Mouse (Mus musculus) hindbrain, embryonic 11.5 days (tissue): ENCODE data around the gene Nyap1. TPM values are rescaled to one million over a fixed set of nuclear protein-coding genes. Genes with fewer than 3 reads are reported as not detected.
"Not testable (repeated sequence)": the region's sequence is repeated elsewhere in the genome, so short reads cannot be mapped to it uniquely, and the experiment has no call there.

Experiments used
- ATAC-seq: fragments of 200-750 bp; cut with Nextera tagmentation; 2 replicates; pipeline ENCODE4 v1.8.0; 2017; ENCODE audit warnings: mild to moderate bottlenecking, moderate TSS enrichment, moderate library complexity; ENCODE audit not compliant: low FRiP score
- DNase-seq: peaks from one replicate; pipeline ENCODE4 v3.0.0-alpha.2; 2015; ENCODE audit warnings: low spot score
- H3K27ac ChIP-seq: fragments of 300-500 bp; sonication (generic); 2 replicates; pipeline ENCODE4 v1.5.1; 2014; ENCODE audit warnings: mild to moderate bottlenecking, low read depth, low read length
- H3K27me3 ChIP-seq: fragments of 300-500 bp; sonication (generic); 2 replicates; pipeline ENCODE4 v1.6.1; 2014; ENCODE audit warnings: mild to moderate bottlenecking, low read length, moderate library complexity, mixed read lengths; ENCODE audit not compliant: control insufficient read depth, insufficient read depth
- H3K36me3 ChIP-seq: fragments of 300-500 bp; sonication (generic); 2 replicates; pipeline ENCODE4 v1.6.1; 2014; ENCODE audit warnings: mild to moderate bottlenecking, low read length, moderate library complexity, mixed read lengths; ENCODE audit not compliant: control insufficient read depth, insufficient read depth
- H3K4me1 ChIP-seq: fragments of 300-500 bp; sonication (generic); replicated peaks from 2 replicates; pipeline ENCODE4 v1.6.1; 2014; ENCODE audit warnings: low read length, mixed read lengths; ENCODE audit not compliant: control insufficient read depth, insufficient read depth
- H3K4me2 ChIP-seq: fragments of 300-500 bp; sonication (generic); replicated peaks from 2 replicates; pipeline ENCODE4 v1.6.1; 2014; ENCODE audit warnings: mild to moderate bottlenecking, low read depth, low read length
- H3K4me3 ChIP-seq: fragments of 300-500 bp; sonication (generic); 2 replicates; pipeline ENCODE4 v1.5.1; 2014; ENCODE audit warnings: low read depth, low read length
- H3K9ac ChIP-seq: fragments of 300-500 bp; sonication (generic); 2 replicates; pipeline ENCODE4 v1.6.1; 2014; ENCODE audit warnings: low read depth, low read length
- H3K9me3 ChIP-seq: fragments of 300-500 bp; sonication (generic); 2 replicates; pipeline ENCODE4 v1.6.1; 2016; ENCODE audit warnings: low read length; ENCODE audit not compliant: control insufficient read depth
- WGBS: fragments of 180-500 bp; shearing (Covaris S2); extraction: QIAGEN DNeasy Blood & Tissue Kit; methylation state at CpG from one replicate; pipeline ENCODE4 v1.1.7; 2014; 5-methylcytosine and 5-hydroxymethylcytosine counted together
- polyA plus RNA-seq: library from polyadenylated mRNA; unstranded; fragments of >200 nt; fragmentation: Nextera tagmentation; extraction: Ambion mirVana; gene quantifications from 2 replicates; pipeline ENCODE4 v1.2.1, GENCODE M21; 2014

Gene Nyap1
- polyA plus RNA-seq, 1 experiment from 2014 or later: 2.9 TPM

GRCm38 (mm10) chr5:137723840-137724239 lies 17.6 kb downstream of the Nyap1 start:
- no peak for DNase-seq
- Histone ChIP-seq H3K27me3 (no peaks in the 10 kb centered on the region), H3K36me3 (no peaks in the 10 kb centered on the region), H3K4me3 (no peak overlapping the region), H3K27ac (no peak overlapping the region), H3K9ac (no peak overlapping the region), H3K9me3 (no peaks in the 10 kb centered on the region), H3K4me1 (no peaks in the 10 kb centered on the region), H3K4me2 (no peak overlapping the region)
- no peak for ATAC-seq
- WGBS: 92% methylated on average over 5 of the region's 5 CpGs

- H3K36me3 ChIP-seq, H3K4me3 ChIP-seq, H3K27ac ChIP-seq, H3K9ac ChIP-seq, H3K4me1 ChIP-seq, H3K27me3 ChIP-seq, H3K9me3 ChIP-seq, ATAC-seq, H3K4me2 ChIP-seq: not testable (repeated sequence)
- peak; percentile 41 for DNase-seq
- WGBS: 29% methylated on average over 9 of the region's 16 CpGs
Measured at GRCm38 (mm10) chr5:137720558-137721164, 20.7 kb downstream of the Nyap1 start.

DNA sequence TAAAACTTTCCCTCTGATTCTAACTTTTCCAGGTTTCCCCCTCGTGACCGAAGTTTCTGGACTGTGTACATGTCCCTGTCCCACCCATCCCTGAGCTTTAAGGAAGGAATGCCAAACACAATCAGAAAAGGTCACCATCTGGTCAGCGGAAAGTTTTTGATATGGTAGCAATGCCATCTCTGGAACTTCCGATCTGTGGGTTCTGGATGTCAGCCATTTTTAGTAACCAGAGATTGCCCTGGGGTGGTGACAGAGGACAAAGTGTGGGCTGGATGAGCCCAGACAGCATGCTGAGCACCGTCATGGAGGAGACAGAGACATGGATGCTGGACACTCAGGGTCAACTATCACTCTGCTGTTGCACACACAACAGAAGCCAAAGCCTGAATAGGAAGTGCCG lies 22.3 kb downstream of the Nyap1 start:
- Histone ChIP-seq H3K27ac (no peak overlapping the region), H3K4me1 (no peaks in the 10 kb centered on the region), H3K9ac (no peak overlapping the region), H3K9me3 (no peaks in the 10 kb centered on the region), H3K36me3 (no peaks in the 10 kb centered on the region), H3K27me3 (no peaks in the 10 kb centered on the region), H3K4me3 (no peak overlapping the region), H3K4me2 (no peak overlapping the region)
- ATAC-seq (no peak), DNase-seq (no peak)
- 88% methylated on average over 6 of the region's 6 CpGs for WGBS

- WGBS: 68% methylated on average over 8 of the region's 8 CpGs
- no peak for ATAC-seq
Measured at GRCm38 (mm10) chr5:137718020-137718790, 23.2 kb downstream of the Nyap1 start.

DNA sequence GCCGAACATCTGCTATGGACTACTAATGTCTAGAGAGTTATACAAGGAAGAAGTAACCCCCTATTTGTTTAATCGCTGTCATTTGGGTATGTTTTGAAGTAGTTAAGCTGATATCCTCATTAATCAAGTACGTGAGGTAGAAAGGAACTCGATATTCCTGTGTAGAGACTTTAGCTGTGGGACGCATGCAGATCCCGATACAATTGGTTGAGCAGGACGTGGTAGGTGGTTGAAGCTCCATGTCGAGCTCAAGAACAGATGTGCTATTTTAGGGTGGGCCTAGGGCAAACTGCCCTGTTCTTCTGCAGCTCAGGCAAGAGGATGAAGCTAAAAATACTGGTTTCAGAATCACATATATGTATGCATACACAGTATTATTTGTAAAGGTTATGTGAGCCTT lies 25.7 kb downstream of the Nyap1 start:
- 85% methylated on average over 8 of the region's 8 CpGs for WGBS
- Histone ChIP-seq H3K4me3 (no peak overlapping the region), H3K4me1 (no peaks in the 10 kb centered on the region), H3K9me3 (no peaks in the 10 kb centered on the region), H3K36me3 (no peaks in the 10 kb centered on the region), H3K27me3 (no peaks in the 10 kb centered on the region), H3K27ac (no peak overlapping the region), H3K9ac (no peak overlapping the region), H3K4me2 (no peak overlapping the region)
- ATAC-seq: no peak
- DNase-seq: no peak

More at GRCm38 (mm10) chr5:137718020-137718790, 23.2 kb downstream of the Nyap1 start:
- no peak for DNase-seq
- Histone ChIP-seq H3K27ac (no peak overlapping the region), H3K36me3 (no peaks in the 10 kb centered on the region), H3K9me3 (no peaks in the 10 kb centered on the region), H3K27me3 (no peaks in the 10 kb centered on the region), H3K4me2 (no peak overlapping the region), H3K4me3 (no peak overlapping the region), H3K4me1 (no peaks in the 10 kb centered on the region), H3K9ac (no peak overlapping the region)

- no peak overlapping the region for H3K9ac ChIP-seq
- no peaks in the 10 kb centered on the region for H3K27me3 ChIP-seq
- no peak for DNase-seq
- no peak overlapping the region for H3K27ac ChIP-seq
- no peaks in the 10 kb centered on the region for H3K9me3 ChIP-seq
- H3K4me1 ChIP-seq: no peaks in the 10 kb centered on the region
- 86% methylated on average over 5 of the region's 5 CpGs for WGBS
- no peaks in the 10 kb centered on the region for H3K36me3 ChIP-seq
- no peak for ATAC-seq
- H3K4me2 ChIP-seq: no peak overlapping the region
- H3K4me3 ChIP-seq: no peak overlapping the region
Measured at GRCm38 (mm10) chr5:137713454-137713853, 28.0 kb downstream of the Nyap1 start.

DNA sequence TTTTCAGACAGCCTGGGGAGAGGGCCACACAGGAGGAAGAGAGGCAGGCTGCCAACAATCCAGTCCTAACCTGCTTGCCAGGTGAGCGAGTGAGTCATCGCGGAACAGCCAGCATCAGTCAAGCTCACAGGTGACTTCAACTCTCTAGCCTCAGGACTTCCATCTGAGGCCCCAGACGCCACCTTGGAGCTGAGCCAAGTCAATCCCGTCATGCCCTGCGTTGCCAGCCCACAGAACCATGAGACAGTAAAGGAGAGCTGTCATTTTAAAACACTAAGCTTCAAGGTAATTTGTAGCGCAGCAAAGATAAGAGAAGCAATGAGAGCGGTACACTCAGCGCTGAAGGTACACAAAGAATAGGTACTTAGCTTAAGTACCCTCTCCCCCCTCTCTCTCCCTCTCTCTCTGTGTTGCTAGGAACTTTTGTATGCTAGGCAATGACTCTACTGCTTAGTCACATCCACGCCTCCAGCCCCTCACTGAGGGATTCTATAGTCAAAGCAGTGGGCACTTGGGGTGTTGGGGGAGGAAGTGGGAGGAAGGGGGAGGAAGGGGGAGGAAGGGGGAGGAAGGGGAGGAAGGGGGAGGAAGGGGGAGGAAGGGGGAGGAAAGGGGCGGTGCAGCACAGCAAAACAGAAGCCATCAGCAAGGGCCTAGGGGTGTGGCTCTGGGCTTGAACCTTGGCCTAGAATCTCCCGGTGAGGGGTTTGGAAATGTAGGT lies 34.3 kb downstream of the Nyap1 start:
- 85% methylated on average over 12 of the region's 12 CpGs for WGBS

DNA sequence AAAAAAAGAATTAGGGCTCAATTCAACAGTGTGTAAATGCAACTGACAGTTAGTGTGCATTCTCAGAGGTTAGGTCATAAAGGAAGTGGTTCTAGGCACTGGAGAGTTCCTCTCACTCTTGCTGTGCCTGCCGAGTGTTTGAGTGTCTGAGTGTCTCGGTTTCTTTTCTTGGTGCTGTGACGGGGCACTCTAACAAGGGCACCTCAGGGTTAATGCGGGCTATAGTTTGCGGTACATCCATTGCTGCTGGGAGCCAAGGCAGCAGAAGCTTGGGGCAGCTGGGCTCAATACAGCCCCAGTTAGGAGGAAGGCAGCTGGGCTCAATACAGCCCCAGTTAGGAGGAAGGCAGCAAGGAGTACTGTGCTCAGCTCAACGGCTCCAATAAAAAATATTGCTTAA lies 36.2 kb downstream of the Nyap1 start:
- Histone ChIP-seq H3K4me2 (no peak overlapping the region), H3K4me1 (no peaks in the 10 kb centered on the region), H3K4me3 (no peak overlapping the region), H3K27me3 (no peaks in the 10 kb centered on the region), H3K27ac (no peak overlapping the region), H3K9me3 (no peaks in the 10 kb centered on the region), H3K36me3 (no peaks in the 10 kb centered on the region), H3K9ac (no peak overlapping the region)
- DNase-seq (no peak), ATAC-seq (no peak)
- 68% methylated on average over 6 of the region's 6 CpGs for WGBS

More for the DNA sequence above, 34.3 kb downstream of the Nyap1 start:
- H3K9me3 ChIP-seq: no peaks in the 10 kb centered on the region
- no peak overlapping the region for H3K4me3 ChIP-seq
- H3K27ac ChIP-seq: no peak overlapping the region
- no peaks in the 10 kb centered on the region for H3K4me1 ChIP-seq
- no peak for DNase-seq
- ATAC-seq: no peak
- no peaks in the 10 kb centered on the region for H3K36me3 ChIP-seq
- no peak overlapping the region for H3K9ac ChIP-seq
- H3K4me2 ChIP-seq: no peak overlapping the region
- no peaks in the 10 kb centered on the region for H3K27me3 ChIP-seq
